Mouse (Mus musculus): ENCODE results near the gene Orai1.

Gene Orai1

GRCm38 (mm10) chr5:122997205-122998204, 17.4 kb upstream of the Orai1 start:
- peak; percentile 58 to 76 for DNase-seq

GRCm38 (mm10) chr5:123000901-123001300, 14.0 kb upstream of the Orai1 start:
- no peak for DNase-seq

GRCm38 (mm10) chr5:123005716-123006592, 8.9 kb upstream of the Orai1 start:
- peak; percentile 51 to 61 for DNase-seq

GRCm38 (mm10) chr5:123008877-123009493, 5.9 kb upstream of the Orai1 start:
- no peak for DNase-seq

- DNase-seq: peak; percentile 74 to 77
Measured at GRCm38 (mm10) chr5:123009873-123010272, 5.0 kb upstream of the Orai1 start.

- no peak for DNase-seq
Measured at GRCm38 (mm10) chr5:123010806-123011205, 4.1 kb upstream of the Orai1 start.

GRCm38 (mm10) chr5:123011705-123012104, 3.2 kb upstream of the Orai1 start:
- no peak for DNase-seq

GRCm38 (mm10) chr5:123013599-123014315, 1.1 kb upstream of the Orai1 start:
- DNase-seq: peak; percentile 80

- no peak for DNase-seq
Measured at GRCm38 (mm10) chr5:123015915-123016314, 1.0 kb downstream of the Orai1 start.

GRCm38 (mm10) chr5:123017504-123017903, 2.6 kb downstream of the Orai1 start:
- no peak for DNase-seq

- DNase-seq: no peak
Measured at GRCm38 (mm10) chr5:123019336-123020016, 4.6 kb downstream of the Orai1 start.

- DNase-seq: no peak
Measured at GRCm38 (mm10) chr5:123020426-123020825, 5.6 kb downstream of the Orai1 start.

GRCm38 (mm10) chr5:123021438-123021837, 6.6 kb downstream of the Orai1 start:
- DNase-seq: no peak

GRCm38 (mm10) chr5:123023049-123023448, 8.2 kb downstream of the Orai1 start:
- no peak for DNase-seq

- no peak for DNase-seq
Measured at GRCm38 (mm10) chr5:123024312-123024711, 9.4 kb downstream of the Orai1 start.

- DNase-seq: no peak
Measured at GRCm38 (mm10) chr5:123024965-123025573, 10.2 kb downstream of the Orai1 start.

- no peak for DNase-seq
Measured at GRCm38 (mm10) chr5:123026414-123026813, 11.5 kb downstream of the Orai1 start.

- no peak for DNase-seq
Measured at GRCm38 (mm10) chr5:123027436-123027835, 12.6 kb downstream of the Orai1 start.

- DNase-seq: no peak
Measured at GRCm38 (mm10) chr5:123029729-123030128, 14.9 kb downstream of the Orai1 start.

- DNase-seq: no peak
Measured at GRCm38 (mm10) chr5:123031312-123031711, 16.4 kb downstream of the Orai1 start.

GRCm38 (mm10) chr5:123033646-123034160, 18.8 kb downstream of the Orai1 start:
- DNase-seq: no peak

Measured in cerebellum, adult 18-20 months (tissue).